Mouse (Mus musculus): Measurements from ENCODE around the gene Elp5. TPM values are rescaled to one million over a fixed set of nuclear protein-coding genes. Genes with fewer than 3 reads are reported as not detected.

Elp5 gene
- 38.1 and 39.2 TPM in 2 replicates for polyA plus RNA-seq (2012; rRNA removed; ENCODE audit: low replicate concordance)

GRCm38 (mm10) chr11:69982225-69982624 lies at the start of gene Elp5:
Elp5 (minus strand) TSS chr11:69982517.

GRCm38 (mm10) chr11:70016669-70017068 lies 34.4 kb upstream of the Elp5 start, which contains the start of gene Dlg4:
Dlg4 (plus strand) TSS chr11:70016942.

GRCm38 (mm10) chr11:70014880-70015558 lies 32.7 kb upstream of the Elp5 start, which contains the start of gene Acadvl:
Acadvl (minus strand) TSS chr11:70015411.

GRCm38 (mm10) chr11:70000396-70000898 lies 18.1 kb upstream of the Elp5 start, which contains the start of gene Dvl2:
Dvl2 (plus strand) TSS chr11:70000595.

GRCm38 (mm10) chr11:69995391-69995960 lies 13.2 kb upstream of the Elp5 start, which contains the start of gene Phf23:
Phf23 (plus strand) TSS chr11:69995777.

GRCm38 (mm10) chr11:69990850-69991691 lies 8.8 kb upstream of the Elp5 start, which contains the start of gene Gabarap:
Gabarap (plus strand) TSS chr11:69991143.

GRCm38 (mm10) chr11:69981141-69981762 lies 1.1 kb downstream of the Elp5 start, which contains the start of gene Ctdnep1:
Ctdnep1 (plus strand) TSS chr11:69981156.

GRCm38 (mm10) chr11:69964650-69965270 lies 17.6 kb downstream of the Elp5 start, which contains the start of gene Cldn7:
Cldn7 (plus strand) TSS chr11:69964779.

GRCm38 (mm10) chr11:69948066-69948762 lies 34.1 kb downstream of the Elp5 start, which contains the start of gene Slc2a4:
Slc2a4 (minus strand) TSS chr11:69948188.

GRCm38 (mm10) chr11:69935137-69935879 lies 47.0 kb downstream of the Elp5 start, which contains the start of gene Ybx2:
Ybx2 (plus strand) TSS chr11:69935796.

GRCm38 (mm10) chr11:69921114-69922011 lies 61.0 kb downstream of the Elp5 start, which contains the start of gene Eif5a:
Eif5a (minus strand) TSS chr11:69921958.

Other genes starting within 250 kb of the Elp5 start
- gene Polr2a, start 223.9 kb downstream of the Elp5 start, polyA plus RNA-seq (2012; rRNA removed; ENCODE audit: low replicate concordance) = 22.0 and 29.9 TPM in 2 replicates
- gene Slc35g3, start 220.5 kb downstream of the Elp5 start, polyA plus RNA-seq (2012; rRNA removed; ENCODE audit: low replicate concordance) = 0.13 TPM in 1 of 2 replicates, not detected in the other
- gene Zbtb4, start 216.6 kb downstream of the Elp5 start, polyA plus RNA-seq (2012; rRNA removed; ENCODE audit: low replicate concordance) = 7.0 and 19.2 TPM in 2 replicates
- gene Chrnb1, start 186.6 kb downstream of the Elp5 start, polyA plus RNA-seq (2012; rRNA removed; ENCODE audit: low replicate concordance) = 3.8 and 6.8 TPM in 2 replicates
- gene Fgf11, start 180.7 kb downstream of the Elp5 start, polyA plus RNA-seq (2012; rRNA removed; ENCODE audit: low replicate concordance) = 2.7 and 6.1 TPM in 2 replicates
- 44.7 and 80.5 TPM in 2 replicates for gene Tmem102, start 176.9 kb downstream of the Elp5 start, polyA plus RNA-seq (2012; rRNA removed; ENCODE audit: low replicate concordance)
- not detected in 2 replicates for gene Gm39566, start 167.2 kb downstream of the Elp5 start, polyA plus RNA-seq (2012; rRNA removed; ENCODE audit: low replicate concordance)
- gene Spem2, start 164.1 kb downstream of the Elp5 start, polyA plus RNA-seq (2012; rRNA removed; ENCODE audit: low replicate concordance) = not detected in 2 replicates
- gene Spem1, start 160.3 kb downstream of the Elp5 start, polyA plus RNA-seq (2012; rRNA removed; ENCODE audit: low replicate concordance) = 0.09 and 0.13 TPM in 2 replicates
- gene Nlgn2, start 144.7 kb downstream of the Elp5 start, polyA plus RNA-seq (2012; rRNA removed; ENCODE audit: low replicate concordance) = 6.9 and 15.5 TPM in 2 replicates
- 102 and 130 TPM in 2 replicates for gene Tmem256, start 144.0 kb downstream of the Elp5 start, polyA plus RNA-seq (2012; rRNA removed; ENCODE audit: low replicate concordance)
- gene Plscr3, start 136.1 kb downstream of the Elp5 start, polyA plus RNA-seq (2012; rRNA removed; ENCODE audit: low replicate concordance) = 39.3 and 58.9 TPM in 2 replicates
- 34.8 and 47.5 TPM in 2 replicates for gene Tnk1, start 123.8 kb downstream of the Elp5 start, polyA plus RNA-seq (2012; rRNA removed; ENCODE audit: low replicate concordance)
- not detected in 2 replicates for gene Tmem95, start 104.5 kb downstream of the Elp5 start, polyA plus RNA-seq (2012; rRNA removed; ENCODE audit: low replicate concordance)
- 2.0 and 2.3 TPM in 2 replicates for gene Kctd11, start 101.1 kb downstream of the Elp5 start, polyA plus RNA-seq (2012; rRNA removed; ENCODE audit: low replicate concordance)
- gene Acap1, start 87.0 kb downstream of the Elp5 start, polyA plus RNA-seq (2012; rRNA removed; ENCODE audit: low replicate concordance) = 7.4 and 13.8 TPM in 2 replicates
- gene 2810408A11Rik, start 81.5 kb downstream of the Elp5 start, polyA plus RNA-seq (2012; rRNA removed; ENCODE audit: low replicate concordance) = 2.1 and 3.0 TPM in 2 replicates
- gene Neurl4, start 81.4 kb downstream of the Elp5 start, polyA plus RNA-seq (2012; rRNA removed; ENCODE audit: low replicate concordance) = 20.1 and 23.0 TPM in 2 replicates
- gene Gps2, start 68.6 kb downstream of the Elp5 start, polyA plus RNA-seq (2012; rRNA removed; ENCODE audit: low replicate concordance) = 106 and 110 TPM in 2 replicates
- 196 and 222 TPM in 2 replicates for gene Eif5a, start 60.6 kb downstream of the Elp5 start, polyA plus RNA-seq (2012; rRNA removed; ENCODE audit: low replicate concordance)
- 10.8 and 28.6 TPM in 2 replicates for gene Ybx2, start 46.7 kb downstream of the Elp5 start, polyA plus RNA-seq (2012; rRNA removed; ENCODE audit: low replicate concordance)
- gene Slc2a4, start 34.3 kb downstream of the Elp5 start, polyA plus RNA-seq (2012; rRNA removed; ENCODE audit: low replicate concordance) = 15.5 and 23.7 TPM in 2 replicates
- 294 and 1,474 TPM in 2 replicates for gene Cldn7, start 17.7 kb downstream of the Elp5 start, polyA plus RNA-seq (2012; rRNA removed; ENCODE audit: low replicate concordance)
- gene Ctdnep1, start 1.4 kb downstream of the Elp5 start, polyA plus RNA-seq (2012; rRNA removed; ENCODE audit: low replicate concordance) = 85.4 and 132 TPM in 2 replicates
- gene Gabarap, start 8.6 kb upstream of the Elp5 start, polyA plus RNA-seq (2012; rRNA removed; ENCODE audit: low replicate concordance) = 200 and 478 TPM in 2 replicates
- 8.8 and 9.4 TPM in 2 replicates for gene Phf23, start 13.3 kb upstream of the Elp5 start, polyA plus RNA-seq (2012; rRNA removed; ENCODE audit: low replicate concordance)
- gene Dvl2, start 18.1 kb upstream of the Elp5 start, polyA plus RNA-seq (2012; rRNA removed; ENCODE audit: low replicate concordance) = 5.5 and 7.4 TPM in 2 replicates
- gene Acadvl, start 32.9 kb upstream of the Elp5 start, polyA plus RNA-seq (2012; rRNA removed; ENCODE audit: low replicate concordance) = 124 and 125 TPM in 2 replicates
- gene Dlg4, start 34.4 kb upstream of the Elp5 start, polyA plus RNA-seq (2012; rRNA removed; ENCODE audit: low replicate concordance) = 5.2 and 5.7 TPM in 2 replicates
- gene Asgr1, start 71.6 kb upstream of the Elp5 start, polyA plus RNA-seq (2012; rRNA removed; ENCODE audit: low replicate concordance) = 0.49 TPM in 1 of 2 replicates, not detected in the other
- gene Asgr2, start 110.1 kb upstream of the Elp5 start, polyA plus RNA-seq (2012; rRNA removed; ENCODE audit: low replicate concordance) = 0.17 and 0.21 TPM in 2 replicates
- 0.84 and 1.1 TPM in 2 replicates for gene Mgl2, start 147.8 kb upstream of the Elp5 start, polyA plus RNA-seq (2012; rRNA removed; ENCODE audit: low replicate concordance)
- gene Clec10a, start 173.7 kb upstream of the Elp5 start, polyA plus RNA-seq (2012; rRNA removed; ENCODE audit: low replicate concordance) = 0.66 and 0.88 TPM in 2 replicates
- 22.1 and 33.3 TPM in 2 replicates for gene Slc16a11, start 230.2 kb upstream of the Elp5 start, polyA plus RNA-seq (2012; rRNA removed; ENCODE audit: low replicate concordance)
- 5.7 and 10.5 TPM in 2 replicates for gene Slc16a13, start 238.5 kb upstream of the Elp5 start, polyA plus RNA-seq (2012; rRNA removed; ENCODE audit: low replicate concordance)
- 0.81 and 2.0 TPM in 2 replicates for gene Bcl6b, start 247.3 kb upstream of the Elp5 start, polyA plus RNA-seq (2012; rRNA removed; ENCODE audit: low replicate concordance)

Measured in duodenum, adult 2 months (tissue).